Mouse (Mus musculus) skeletal muscle tissue, adult 2 months (tissue): ENCODE results near the gene Fam83g.
"Not testable (repeated sequence)": the region's sequence is repeated elsewhere in the genome, so short reads cannot be mapped to it uniquely, and the experiment has no call there.

Experiments
- DNase-seq: peaks from one replicate; pipeline ENCODE4 v3.0.0-alpha.2; 2012; ENCODE audit warnings: low read depth, low spot score

The Fam83g gene

GRCm38 (mm10) chr11:61683907-61684731 is at the start of gene Fam83g:
TSS of gene Fam83g (plus strand) at chr11:61684091.
- no peak for DNase-seq

- DNase-seq = not testable (repeated sequence)
These were observed 47.6 kb upstream of the Fam83g start for GRCm38 (mm10) chr11:61636309-61636708.

GRCm38 (mm10) chr11:61637413-61637812 is 46.5 kb upstream of the Fam83g start:
- DNase-seq = no peak

GRCm38 (mm10) chr11:61637856-61638255 is 46.0 kb upstream of the Fam83g start:
- DNase-seq = no peak

GRCm38 (mm10) chr11:61638764-61639536 is 44.9 kb upstream of the Fam83g start:
- no peak for DNase-seq

GRCm38 (mm10) chr11:61639601-61640177 is 44.2 kb upstream of the Fam83g start:
- no peak for DNase-seq

- DNase-seq = not testable (repeated sequence)
These were observed 43.3 kb upstream of the Fam83g start for GRCm38 (mm10) chr11:61640585-61640984.

- DNase-seq = no peak
These were observed 41.8 kb upstream of the Fam83g start for GRCm38 (mm10) chr11:61642106-61642505.

- DNase-seq = no peak
These were observed 40.5 kb upstream of the Fam83g start for GRCm38 (mm10) chr11:61643184-61643961.

- DNase-seq = peak; percentile 16
These were observed 39.1 kb upstream of the Fam83g start for GRCm38 (mm10) chr11:61644576-61645326.

GRCm38 (mm10) chr11:61645357-61645857 is 38.5 kb upstream of the Fam83g start:
- no peak for DNase-seq

- DNase-seq = no peak
These were observed 37.3 kb upstream of the Fam83g start for GRCm38 (mm10) chr11:61646499-61647039.

- no peak for DNase-seq
These were observed 36.6 kb upstream of the Fam83g start for GRCm38 (mm10) chr11:61647110-61647910.

GRCm38 (mm10) chr11:61647956-61648748 is 35.7 kb upstream of the Fam83g start:
- DNase-seq = no peak

- no peak for DNase-seq
These were observed 35.2 kb upstream of the Fam83g start for GRCm38 (mm10) chr11:61648749-61649115.

GRCm38 (mm10) chr11:61649163-61649580 is 34.7 kb upstream of the Fam83g start:
- DNase-seq = no peak

GRCm38 (mm10) chr11:61649626-61650025 is 34.3 kb upstream of the Fam83g start:
- DNase-seq = no peak

GRCm38 (mm10) chr11:61650470-61651265 is 33.2 kb upstream of the Fam83g start:
- DNase-seq = no peak
